Comparison of ENCODE assay signal across 12 mouse cellular contexts in the genomic region with DNA sequence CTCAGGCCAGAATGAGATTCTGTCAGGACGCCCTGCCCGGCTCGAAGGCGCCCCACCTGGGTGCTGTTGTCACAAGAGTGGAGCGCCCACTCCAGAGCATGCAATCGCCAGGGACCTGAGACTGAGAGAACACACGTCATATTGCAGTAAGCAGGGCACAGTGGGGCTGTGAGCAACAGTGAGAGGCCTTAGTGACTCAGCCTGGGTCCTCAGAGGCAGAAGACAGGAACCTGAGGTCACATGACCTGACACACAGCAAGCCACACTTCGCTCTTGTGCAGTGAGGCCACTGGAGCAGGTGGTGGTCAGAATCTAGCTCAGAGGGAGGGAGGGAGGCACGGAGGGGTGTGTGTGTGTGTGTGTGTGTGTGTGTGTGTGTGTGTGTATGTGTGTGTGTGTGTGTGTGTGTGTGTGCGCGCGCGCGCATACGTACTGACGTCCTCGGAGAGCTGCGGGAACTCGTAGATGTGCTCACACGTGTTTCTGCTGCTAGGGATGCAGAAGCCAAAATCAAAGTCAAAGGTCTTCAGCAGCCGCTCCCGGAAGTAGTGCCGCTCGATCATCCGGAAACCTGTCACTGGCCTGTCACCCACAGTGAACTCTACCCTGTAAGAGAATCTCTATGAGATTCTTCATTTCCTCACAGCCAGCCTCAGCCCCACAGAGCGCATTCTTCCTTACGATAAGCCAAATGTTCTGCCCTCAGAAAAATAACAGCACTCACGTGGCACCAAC. TPM values are rescaled to one million over a fixed set of nuclear protein-coding genes. Genes with fewer than 3 reads are reported as not detected.
DNase-seq lines count a peak whose midpoint lies in the region; ATAC-seq and TF ChIP-seq lines count a peak whose summit lies in the region.
"Had no signal": no experiment of that assay in that cellular context is flagged by ENCODE, and none has a peak within 500 bp of the region (broad histone marks: within the 10 kb centered on the region; RNA-seq: fewer than 3 reads in every experiment).

No protein-coding gene starts in this region.

- H3K9ac ChIP-seq in liver, postnatal 0 days (replicated peaks) = no peak overlapping the region
- H3K9ac ChIP-seq in liver, embryonic 11.5 days (ENCODE audit: low read depth, low read length) = no peak overlapping the region
- H3K9ac ChIP-seq in hindbrain, embryonic 14.5 days = no peak overlapping the region

- TF ChIP-seq POLR2A in small intestine, adult 2 months (IDR thresholded peaks at IDR 0.05; ENCODE audit: low read depth, low read length) = no peak
- TF ChIP-seq POLR2A in lung, adult 2 months (IDR thresholded peaks at IDR 0.05; ENCODE audit: borderline replicate concordance, extremely low read depth, low read depth, low read length) = no peak

- H3K4me3 ChIP-seq in liver, postnatal 0 days (ENCODE audit: low read depth, low read length) = no peak overlapping the region
- no peak overlapping the region for H3K4me3 ChIP-seq in liver, embryonic 11.5 days (ENCODE audit: low read depth, low read length)
- no peak overlapping the region for H3K4me3 ChIP-seq in small intestine, adult 2 months (ENCODE audit: low read depth, low read length)
- H3K4me3 ChIP-seq in hindbrain, embryonic 14.5 days (replicated peaks; ENCODE audit: low read length) = no peak overlapping the region
- H3K4me3 ChIP-seq in lung, adult 2 months (replicated peaks; ENCODE audit: extremely low read depth, low read depth, low read length) = no peak overlapping the region
- H3K4me3 ChIP-seq: erythroblast, embryonic 14.5 days had no signal

- peaks cover 27% of the 10 kb centered on the region for H3K36me3 ChIP-seq in liver, postnatal 0 days (replicated peaks; ENCODE audit: insufficient read depth, low read length)
- peaks cover 25% of the 10 kb centered on the region for H3K36me3 ChIP-seq in liver, embryonic 11.5 days (ENCODE audit: control insufficient read depth, insufficient read depth, low read length)
- H3K36me3 ChIP-seq in small intestine, adult 2 months (ENCODE audit: control insufficient read depth, insufficient read depth, low read length) = peaks cover 33% of the 10 kb centered on the region
- peaks cover 62% of the 10 kb centered on the region for H3K36me3 ChIP-seq in hindbrain, embryonic 14.5 days (replicated peaks; ENCODE audit: control insufficient read depth, insufficient read depth)

- no peaks in the 10 kb centered on the region for H3K4me1 ChIP-seq in liver, postnatal 0 days (ENCODE audit: insufficient read depth)
- H3K4me1 ChIP-seq in liver, embryonic 11.5 days (replicated peaks; ENCODE audit: control insufficient read depth, insufficient read depth, low read length) = no peaks in the 10 kb centered on the region; the same call in 1 of the 2 replicates
- peaks cover 4% of the 10 kb centered on the region for H3K4me1 ChIP-seq in small intestine, adult 2 months (ENCODE audit: control insufficient read depth, insufficient read depth, insufficient read length, low read length)
- H3K4me1 ChIP-seq in hindbrain, embryonic 14.5 days (replicated peaks; ENCODE audit: control insufficient read depth, insufficient read depth, low read length) = peaks cover 3% of the 10 kb centered on the region
- 0 out of 2 replicates have a peak, but pooled peaks cover 2% of the 10 kb centered on the region for H3K4me1 ChIP-seq in lung, adult 2 months (ENCODE audit: control insufficient read depth, insufficient read depth, low read length)

- H3K9me3 ChIP-seq in liver, postnatal 0 days (ENCODE audit: low read length) = no peaks in the 10 kb centered on the region
- no peaks in the 10 kb centered on the region for H3K9me3 ChIP-seq in liver, embryonic 11.5 days (ENCODE audit: control insufficient read depth, low read length)
- H3K9me3 ChIP-seq in hindbrain, embryonic 14.5 days (ENCODE audit: control insufficient read depth, low read length) = no peaks in the 10 kb centered on the region

- ATAC-seq in liver, postnatal 0 days = 0 out of 2 replicates have a peak, but pooled peaks have one; percentile 17
- ATAC-seq in liver, embryonic 11.5 days (replicated peaks; ENCODE audit: low FRiP score) = no peak
- ATAC-seq in hindbrain, embryonic 14.5 days (ENCODE audit: low FRiP score) = no peak
- ATAC-seq: Patski had no signal

- no peak for TF ChIP-seq EP300 in liver, postnatal 0 days (IDR thresholded peaks at IDR 0.05; ENCODE audit: low read depth)

- peak; percentile 14 for DNase-seq in liver, postnatal 0 days
- DNase-seq in liver, embryonic 11.5 days (ENCODE audit: low spot score) = no peak
- peak; percentile 62 for DNase-seq in CD4-positive, CD25-positive, alpha-beta regulatory T cell, adult 2 months (ENCODE audit: low read depth, low spot score)
- DNase-seq in MN1 (ENCODE audit: low spot score) = peak; percentile 29
- DNase-seq in hindbrain, embryonic 14.5 days (ENCODE audit: low spot score) = no peak
- no peak for DNase-seq in lung, adult 2 months
- DNase-seq: adrenal gland, adult 8-10 months; heart, adult 11 months; lung, postnatal 14 days had no signal

- no peak overlapping the region for H3K27ac ChIP-seq in liver, postnatal 0 days (ENCODE audit: low read depth)
- no peak overlapping the region for H3K27ac ChIP-seq in liver, embryonic 11.5 days (ENCODE audit: low read depth, low read length)
- 0 out of 2 replicates have a peak overlapping the region, but pooled peaks have one; percentile 24 for H3K27ac ChIP-seq in small intestine, adult 2 months (ENCODE audit: insufficient read depth, low read depth, low read length)
- H3K27ac ChIP-seq in hindbrain, embryonic 14.5 days = no peak overlapping the region

- 82% methylated on average over 28 of the region's 28 CpGs for WGBS in liver, postnatal 0 days (ENCODE audit: insufficient replicate concordance)
- 86% methylated on average over 28 of the region's 28 CpGs for WGBS in liver, embryonic 11.5 days
- WGBS in small intestine, adult 2 months = 92% methylated on average over 28 of the region's 28 CpGs
- WGBS in hindbrain, embryonic 14.5 days = 87% methylated on average over 28 of the region's 28 CpGs
- 90% methylated on average over 28 of the region's 28 CpGs for WGBS in lung, adult 2 months

- H3K27me3 ChIP-seq in liver, postnatal 0 days (ENCODE audit: insufficient read depth, low read length) = no peaks in the 10 kb centered on the region
- H3K27me3 ChIP-seq in liver, embryonic 11.5 days (replicated peaks; ENCODE audit: control insufficient read depth, insufficient read depth, low read length) = no peaks in the 10 kb centered on the region
- no peaks in the 10 kb centered on the region for H3K27me3 ChIP-seq in small intestine, adult 2 months (ENCODE audit: control insufficient read depth, insufficient read depth, low read length)
- H3K27me3 ChIP-seq in hindbrain, embryonic 14.5 days (ENCODE audit: control insufficient read depth, insufficient read depth, low read length) = no peaks in the 10 kb centered on the region
- H3K27me3 ChIP-seq: Patski had no signal

- H3K4me2 ChIP-seq in liver, postnatal 0 days (ENCODE audit: low read depth, low read length) = no peak overlapping the region
- H3K4me2 ChIP-seq in liver, embryonic 11.5 days = no peak overlapping the region
- H3K4me2 ChIP-seq in hindbrain, embryonic 14.5 days (replicated peaks) = no peak overlapping the region

- TF ChIP-seq CTCF in liver, postnatal 0 days (IDR thresholded peaks at IDR 0.05; ENCODE audit: low read depth) = no peak
- TF ChIP-seq CTCF in small intestine, adult 2 months (IDR thresholded peaks at IDR 0.05; ENCODE audit: extremely low read depth, insufficient read length, insufficient replicate concordance, low read depth, low read length) = no peak
- no peak for TF ChIP-seq CTCF in lung, adult 2 months (IDR thresholded peaks at IDR 0.05; ENCODE audit: insufficient read depth, low read length)

RNA-seq across cellular contexts. Expression of a gene that starts 7.6 kb away (rescaled TPM):
- polyA plus RNA-seq in liver, postnatal 0 days (2015; fragmentation: Nextera tagmentation; extraction: Ambion mirVana) = 87.9 and 93.4 TPM in 2 replicates
- 35.5 and 37.4 TPM in 2 replicates for polyA plus RNA-seq in liver, embryonic 11.5 days (2014; fragmentation: Nextera tagmentation; extraction: Ambion mirVana)
- polyA plus RNA-seq in small intestine, adult 2 months (2012; rRNA removed) = 63.3 and 95.9 TPM in 2 replicates
- 11.1 and 12.5 TPM in 2 replicates for polyA plus RNA-seq in hindbrain, embryonic 14.5 days (2014; fragmentation: Nextera tagmentation; extraction: Ambion mirVana)
- polyA plus RNA-seq in lung, adult 2 months (2012; rRNA removed) = 44.9 and 54.3 TPM in 2 replicates

RNA-seq across cellular contexts. Expression of a gene that starts 8.0 kb away (rescaled TPM):
- 6.9 and 8.0 TPM in 2 replicates for polyA plus RNA-seq in liver, postnatal 0 days (2015; fragmentation: Nextera tagmentation; extraction: Ambion mirVana)
- 26.8 and 27.3 TPM in 2 replicates for polyA plus RNA-seq in liver, embryonic 11.5 days (2014; fragmentation: Nextera tagmentation; extraction: Ambion mirVana)
- polyA plus RNA-seq in small intestine, adult 2 months (2012; rRNA removed) = 16.9 and 26.5 TPM in 2 replicates
- 31.2 and 39.0 TPM in 2 replicates for polyA plus RNA-seq in hindbrain, embryonic 14.5 days (2014; fragmentation: Nextera tagmentation; extraction: Ambion mirVana)
- polyA plus RNA-seq in lung, adult 2 months (2012; rRNA removed) = 50.0 and 52.8 TPM in 2 replicates

RNA-seq across cellular contexts. Expression of a gene that starts 28.6 kb away (rescaled TPM):
- polyA plus RNA-seq in liver, postnatal 0 days (2015; fragmentation: Nextera tagmentation; extraction: Ambion mirVana) = 6.0 and 6.6 TPM in 2 replicates
- polyA plus RNA-seq in liver, embryonic 11.5 days (2014; fragmentation: Nextera tagmentation; extraction: Ambion mirVana) = 19.5 and 25.1 TPM in 2 replicates
- polyA plus RNA-seq in small intestine, adult 2 months (2012; rRNA removed) = not detected in 2 replicates
- polyA plus RNA-seq in hindbrain, embryonic 14.5 days (2014; fragmentation: Nextera tagmentation; extraction: Ambion mirVana) = 49.1 and 53.0 TPM in 2 replicates
- polyA plus RNA-seq in lung, adult 2 months (2012; rRNA removed) = not detected in 2 replicates
- polyA plus RNA-seq: erythroblast, embryonic 14.5 days; Patski had no signal

RNA-seq across cellular contexts. Expression of a gene that starts 31.2 kb away (rescaled TPM):
- 8.2 and 10.1 TPM in 2 replicates for polyA plus RNA-seq in liver, postnatal 0 days (2015; fragmentation: Nextera tagmentation; extraction: Ambion mirVana)
- polyA plus RNA-seq in liver, embryonic 11.5 days (2014; fragmentation: Nextera tagmentation; extraction: Ambion mirVana) = 56.2 and 59.5 TPM in 2 replicates
- 56.0 and 78.3 TPM in 2 replicates for polyA plus RNA-seq in small intestine, adult 2 months (2012; rRNA removed)
- polyA plus RNA-seq in hindbrain, embryonic 14.5 days (2014; fragmentation: Nextera tagmentation; extraction: Ambion mirVana) = 21.0 and 26.4 TPM in 2 replicates
- 44.1 and 53.8 TPM in 2 replicates for polyA plus RNA-seq in lung, adult 2 months (2012; rRNA removed)

Comparison
In these comparisons a context has a peak if more than half of its experiments do, and no peak if none do; other contexts are left out.
1. DNase-seq: peak in liver, postnatal 0 days (single experiment), CD4-positive, CD25-positive, alpha-beta regulatory T cell, adult 2 months (single experiment) and MN1 (single experiment); none in liver, embryonic 11.5 days (single experiment), hindbrain, embryonic 14.5 days (single experiment) and lung, adult 2 months (single experiment).